ENCODE assay signal across 8 mouse cellular contexts in the genomic region with DNA sequence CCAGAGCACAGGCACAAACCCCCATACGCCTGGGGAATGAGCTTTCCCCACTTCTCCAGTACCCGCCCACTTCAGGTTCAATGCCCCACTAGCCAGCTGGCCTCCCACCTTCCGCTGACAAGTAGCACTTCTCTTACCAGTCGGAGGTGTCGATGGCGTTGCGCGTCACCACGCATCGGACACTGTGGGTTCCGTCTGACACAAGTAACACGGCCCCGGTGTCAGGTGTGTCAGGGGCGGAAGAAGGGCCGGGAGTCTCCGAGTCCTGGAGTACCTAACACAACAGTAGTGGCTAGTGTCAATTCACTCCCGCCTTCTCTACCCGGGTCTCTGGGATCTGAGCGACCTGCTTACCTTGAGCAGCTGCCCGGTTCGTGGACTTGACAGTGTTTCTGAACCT. TPM values are rescaled to one million over a fixed set of nuclear protein-coding genes. Genes with fewer than 3 reads are reported as not detected.
DNase-seq lines count a peak whose midpoint lies in the region; ATAC-seq lines count a peak whose summit lies in the region.
"Had no signal": no experiment of that assay in that cellular context is flagged by ENCODE, and none has a peak within 500 bp of the region (broad histone marks: within the 10 kb centered on the region; RNA-seq: fewer than 3 reads in every experiment).

No protein-coding gene starts in this region.

- peak; percentile 55 for DNase-seq in retina, embryonic 14.5 days (ENCODE audit: low spot score)
- DNase-seq in retina, postnatal 1 day, result no peak
- DNase-seq in c-Kit-negative CD71-positive TER-119-positive erythroid progenitor cells, embryonic 14.5 days (ENCODE audit: low read depth, low spot score), result peak; percentile 52
- peak; percentile 67 to 82 for DNase-seq in left cerebral cortex, postnatal 25 days (ENCODE audit: low spot score in 2 of 2)
- peak; percentile 67 to 86 for DNase-seq in spleen, postnatal 4 days (ENCODE audit: low spot score in 2 of 2)

- peak; percentile 72 for ATAC-seq in granulocyte monocyte progenitor cell, adult 5-6 weeks (replicated peaks; ENCODE audit: poor library complexity, severe bottlenecking)

- H3K4me1 ChIP-seq in megakaryocyte, embryonic 14.5 days, result peaks cover 50% of the 10 kb centered on the region

- H3K27me3 ChIP-seq in megakaryocyte, embryonic 14.5 days (replicated peaks), result no peaks in the 10 kb centered on the region

- H3K4me3 ChIP-seq in megakaryocyte, embryonic 14.5 days (replicated peaks), result peak overlapping the region; percentile 93

- intact Hi-C loops in left cerebral cortex, postnatal 25 days (cut with DNase I), result loop anchor here (5.0 kb wide), 1 partner anchor 63 kb away; a partner anchor contains a TSS

- peaks cover 72% of the 10 kb centered on the region for H3K36me3 ChIP-seq in megakaryocyte, embryonic 14.5 days (replicated peaks; ENCODE audit: low read length)

- H3K9me3 ChIP-seq in megakaryocyte, embryonic 14.5 days, result no peaks in the 10 kb centered on the region

RNA-seq across cellular contexts. Expression of a gene that starts 0.3 kb away (rescaled TPM):
- 52.2 and 56.5 TPM in 2 replicates for total RNA-seq in granulocyte monocyte progenitor cell, adult 5-6 weeks (2014; fragmentation: Nextera tagmentation)
- total RNA-seq in granulocyte monocyte progenitor cell, adult 5-6 weeks (2017), result 22.4 and 33.3 TPM in 2 replicates
- 10 to 100 TPM; 44.5 to 51.9 TPM for total RNA-seq in left cerebral cortex, postnatal 25 days (2021)
- 26.9 and 57.9 TPM in 2 replicates for polyA plus RNA-seq in megakaryocyte, embryonic 14.5 days (2012; ENCODE audit: insufficient read depth, low replicate concordance)

RNA-seq across cellular contexts. Expression of a gene that starts 0.4 kb away (rescaled TPM):
- total RNA-seq in granulocyte monocyte progenitor cell, adult 5-6 weeks (2014; fragmentation: Nextera tagmentation), result 7.0 and 13.9 TPM in 2 replicates
- 5.9 and 13.3 TPM in 2 replicates for total RNA-seq in granulocyte monocyte progenitor cell, adult 5-6 weeks (2017)
- total RNA-seq in left cerebral cortex, postnatal 25 days (2021), result 10 to 100 TPM; 41.2 to 46.6 TPM
- 7.8 and 19.1 TPM in 2 replicates for polyA plus RNA-seq in megakaryocyte, embryonic 14.5 days (2012; ENCODE audit: insufficient read depth, low replicate concordance)

RNA-seq across cellular contexts. Expression of a gene that starts 6.9 kb away (rescaled TPM):
- total RNA-seq in granulocyte monocyte progenitor cell, adult 5-6 weeks (2014; fragmentation: Nextera tagmentation), result not detected in 2 replicates
- total RNA-seq in granulocyte monocyte progenitor cell, adult 5-6 weeks (2017), result not detected in 2 replicates
- under 1 TPM; 0.53 to 0.60 TPM for total RNA-seq in left cerebral cortex, postnatal 25 days (2021)
- not detected in 2 replicates for polyA plus RNA-seq in megakaryocyte, embryonic 14.5 days (2012; ENCODE audit: insufficient read depth, low replicate concordance)
- total RNA-seq: heart, adult 18-20 months had no signal

RNA-seq across cellular contexts. Expression of a gene that starts 7.4 kb away (rescaled TPM):
- total RNA-seq in granulocyte monocyte progenitor cell, adult 5-6 weeks (2014; fragmentation: Nextera tagmentation), result 20.0 and 35.2 TPM in 2 replicates
- total RNA-seq in granulocyte monocyte progenitor cell, adult 5-6 weeks (2017), result 14.5 and 16.2 TPM in 2 replicates
- total RNA-seq in left cerebral cortex, postnatal 25 days (2021), result 1 to 10 TPM; 8.7 to 9.8 TPM
- 22.7 and 26.1 TPM in 2 replicates for polyA plus RNA-seq in megakaryocyte, embryonic 14.5 days (2012; ENCODE audit: insufficient read depth, low replicate concordance)

RNA-seq across cellular contexts. Expression of a gene that starts 14.5 kb away (rescaled TPM):
- 3.4 and 6.3 TPM in 2 replicates for total RNA-seq in granulocyte monocyte progenitor cell, adult 5-6 weeks (2014; fragmentation: Nextera tagmentation)
- 0.86 and 2.1 TPM in 2 replicates for total RNA-seq in granulocyte monocyte progenitor cell, adult 5-6 weeks (2017)
- 10 to 100 TPM; 58.0 to 61.9 TPM for total RNA-seq in left cerebral cortex, postnatal 25 days (2021)
- 22.9 and 31.4 TPM in 2 replicates for polyA plus RNA-seq in megakaryocyte, embryonic 14.5 days (2012; ENCODE audit: insufficient read depth, low replicate concordance)
